Mouse (Mus musculus) kidney, adult 2 months (tissue): ENCODE measurements around the gene 1110051M20Rik. TPM values are rescaled to one million over a fixed set of nuclear protein-coding genes. Genes with fewer than 3 reads are reported as not detected.

Experiments
- DNase-seq: peaks from one replicate; pipeline ENCODE4 v3.0.0; 2021
- H3K27ac ChIP-seq: fragments of 200-500 bp; 2 replicates; pipeline ENCODE4 v1.5.1; 2012; ENCODE audit warnings: low read depth, low read length, control low read depth, inconsistent platforms; ENCODE audit not compliant: insufficient read depth
- H3K27me3 ChIP-seq: fragments of 200-500 bp; replicated peaks from 2 replicates; pipeline ENCODE4 v1.6.1; 2012; ENCODE audit warnings: mild to moderate bottlenecking, moderate library complexity, low read length, inconsistent platforms; ENCODE audit not compliant: control insufficient read depth, insufficient read depth
- H3K36me3 ChIP-seq: fragments of 200-500 bp; 2 replicates; pipeline ENCODE4 v1.6.1; 2012; ENCODE audit warnings: mild to moderate bottlenecking, moderate library complexity, low read length, inconsistent platforms; ENCODE audit not compliant: control insufficient read depth, insufficient read depth
- H3K4me1 ChIP-seq: fragments of 200-500 bp; 2 replicates; pipeline ENCODE4 v1.6.1; 2011; ENCODE audit warnings: low read length; ENCODE audit not compliant: control insufficient read depth, insufficient read depth
- H3K4me3 ChIP-seq: fragments of 200-500 bp; 2 replicates; pipeline ENCODE4 v1.5.1; 2011; ENCODE audit warnings: mild to moderate bottlenecking, low read depth, low read length, control low read depth; ENCODE audit not compliant: insufficient read depth
- CTCF ChIP-seq: fragments of 200-500 bp; conservative IDR thresholded peaks from 2 replicates; pipeline ENCODE4 v1.5.1; 2011; ENCODE audit warnings: low read depth, mild to moderate bottlenecking, control low read depth, low read length, moderate library complexity, mixed read lengths; ENCODE audit not compliant: insufficient read depth, insufficient read length
- POLR2A ChIP-seq: fragments of 200-500 bp; IDR thresholded peaks from one replicate; pipeline ENCODE4 v1.6.1; 2011; ENCODE audit warnings: low read depth, low read length, control low read depth
- WGBS: fragments of 180-500 bp; shearing (Covaris S2); methylation state at CpG from one replicate; pipeline ENCODE4 v1.1.7; 2018; 5-methylcytosine and 5-hydroxymethylcytosine counted together
- polyA plus RNA-seq: library from polyadenylated mRNA; depleted of rRNA; stranded (reverse); fragments of >200 nt; gene quantifications from 2 replicates; pipeline ENCODE4 v1.2.3, GENCODE M21; 2012

The 1110051M20Rik gene
- polyA plus RNA-seq, 1 experiment = 36.7 TPM

DNA sequence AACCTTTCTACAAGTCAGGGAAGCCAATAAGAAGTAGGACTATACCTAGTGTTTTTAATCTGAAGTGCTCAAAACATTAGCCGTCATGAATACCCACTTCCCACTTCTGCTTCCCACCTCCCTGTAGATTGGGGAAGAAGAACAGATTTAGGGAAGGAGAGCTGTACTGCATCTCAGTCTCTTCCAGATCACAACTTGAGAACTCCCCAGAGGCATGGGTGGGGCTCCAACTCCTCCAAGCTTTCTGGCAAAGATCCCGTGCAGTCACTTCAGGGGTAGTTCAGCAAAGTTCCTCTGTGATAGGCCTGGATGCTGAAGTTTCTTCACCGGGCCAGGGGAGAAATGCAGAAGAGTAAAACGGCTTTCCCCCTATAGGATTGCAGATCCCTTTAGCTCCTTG lies 109.4 kb downstream of the 1110051M20Rik start:
- no peak for DNase-seq
- Histone ChIP-seq H3K36me3 (no peaks in the 10 kb centered on the region), H3K27ac (no peak overlapping the region), H3K4me1 (no peaks in the 10 kb centered on the region; the same call in 1 of the 2 replicates), H3K27me3 (no peaks in the 10 kb centered on the region), H3K4me3 (no peak overlapping the region)
- 65% methylated on average over 4 of the region's 4 CpGs for WGBS
- TF ChIP-seq CTCF = no peak
- TF ChIP-seq POLR2A = no peak

DNA sequence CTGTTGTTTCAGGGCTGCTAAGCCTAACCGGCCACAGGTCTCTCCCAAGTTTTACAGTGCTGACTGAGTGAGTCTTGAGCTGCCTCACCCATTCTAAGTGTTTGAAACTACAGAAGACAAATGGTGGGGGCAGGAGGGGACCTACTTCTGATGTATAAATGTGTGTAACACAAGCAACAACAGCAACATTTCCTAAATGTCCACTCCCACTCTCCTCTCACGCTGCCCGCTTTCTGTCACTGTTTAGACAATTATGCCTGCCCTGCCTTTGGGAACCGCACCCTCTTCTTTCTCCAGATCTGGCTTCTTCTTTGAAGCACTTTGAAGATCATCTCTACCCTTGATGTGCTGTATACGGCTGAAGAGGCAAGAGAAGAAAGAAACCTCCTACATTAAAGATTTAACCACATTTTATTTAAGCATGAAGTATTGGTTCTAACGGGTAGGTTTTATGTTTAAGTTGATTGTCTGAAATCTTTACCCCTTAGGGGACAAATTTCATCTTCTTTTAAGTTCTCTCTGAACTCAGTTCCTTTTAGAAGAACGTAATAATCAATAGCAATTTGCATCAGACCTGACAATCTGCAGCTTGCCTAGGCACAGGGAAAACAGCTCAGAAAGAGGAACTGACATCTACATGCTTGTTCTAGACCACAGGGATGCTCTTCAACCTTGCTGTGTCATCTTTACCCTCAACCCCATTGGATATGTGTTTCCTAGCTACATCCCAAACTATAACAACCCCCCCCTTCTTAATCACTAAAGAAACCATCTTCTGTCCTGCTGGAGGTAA lies 113.3 kb downstream of the 1110051M20Rik start:
- Histone ChIP-seq H3K27me3 (no peaks in the 10 kb centered on the region), H3K36me3 (no peaks in the 10 kb centered on the region), H3K4me3 (no peak overlapping the region), H3K27ac (no peak overlapping the region), H3K4me1 (peaks cover 7% of the 10 kb centered on the region)
- TF ChIP-seq CTCF (no peak), POLR2A (no peak)
- WGBS = 86% methylated on average over 7 of the region's 7 CpGs
- no peak for DNase-seq

DNA sequence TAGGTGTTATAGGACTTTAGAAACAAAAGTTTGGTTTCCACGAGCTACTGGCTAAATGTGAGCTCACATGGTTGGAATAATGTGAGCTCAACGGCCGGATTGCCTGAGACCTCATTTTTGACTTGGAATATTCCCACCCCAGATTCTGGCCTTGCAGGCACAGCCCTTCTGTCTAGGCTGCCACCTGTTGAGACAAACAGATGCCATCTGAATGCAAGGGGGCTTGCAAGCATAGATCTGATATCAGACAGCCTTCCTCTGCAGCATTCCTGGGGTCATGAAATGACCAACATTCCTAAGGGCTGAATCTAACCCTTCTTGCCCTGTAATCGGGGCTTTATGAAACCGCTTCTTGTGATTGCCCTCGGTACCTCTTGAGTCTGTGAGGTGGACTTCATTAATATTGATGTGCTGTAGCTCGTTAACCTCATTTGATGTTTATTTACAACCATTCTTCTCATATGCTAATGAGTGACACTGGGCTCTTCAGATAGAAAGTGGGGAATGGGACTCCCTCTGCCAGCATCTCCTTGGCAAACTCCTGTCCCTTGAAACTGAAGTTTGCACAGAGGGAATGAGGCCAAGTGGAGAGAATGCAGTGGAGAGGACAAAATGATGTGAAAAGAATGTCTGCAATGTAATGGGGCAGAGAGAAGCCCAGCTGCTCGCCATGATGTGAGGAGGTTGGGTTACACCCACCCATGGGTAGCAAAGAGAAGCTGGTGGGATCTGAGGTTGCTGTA lies 114.3 kb downstream of the 1110051M20Rik start:
- no peaks in the 10 kb centered on the region for H3K36me3 ChIP-seq
- H3K4me3 ChIP-seq = no peak overlapping the region
- H3K27ac ChIP-seq = no peak overlapping the region
- no peaks in the 10 kb centered on the region for H3K27me3 ChIP-seq
- TF ChIP-seq CTCF (no peak), POLR2A (no peak)
- peaks cover 7% of the 10 kb centered on the region for H3K4me1 ChIP-seq
- no peak for DNase-seq
- WGBS = 62% methylated on average over 8 of the region's 8 CpGs

DNA sequence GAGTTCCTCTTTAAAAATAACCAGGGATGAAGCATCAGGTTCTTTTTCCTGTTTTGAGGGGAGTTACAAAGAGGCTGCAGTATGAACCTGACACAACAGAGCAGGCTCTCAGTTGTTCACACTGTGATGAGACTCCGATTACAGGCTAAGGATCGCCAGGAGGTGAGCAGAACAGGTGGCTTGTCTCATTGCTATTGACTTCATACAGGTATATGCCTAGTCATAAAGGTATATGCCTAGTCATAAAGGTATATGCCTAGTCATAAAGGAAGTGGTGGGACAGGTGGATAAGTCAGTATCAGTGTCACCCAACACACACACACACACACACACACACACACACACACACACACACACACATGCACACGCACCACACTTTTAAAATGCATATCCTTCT lies 115.8 kb downstream of the 1110051M20Rik start:
- Histone ChIP-seq H3K4me3 (no peak overlapping the region), H3K27me3 (no peaks in the 10 kb centered on the region), H3K4me1 (peaks cover 7% of the 10 kb centered on the region), H3K36me3 (no peaks in the 10 kb centered on the region), H3K27ac (no peak overlapping the region)
- TF ChIP-seq CTCF (no peak), POLR2A (no peak)
- 74% methylated on average over 3 of the region's 3 CpGs for WGBS
- no peak for DNase-seq

DNA sequence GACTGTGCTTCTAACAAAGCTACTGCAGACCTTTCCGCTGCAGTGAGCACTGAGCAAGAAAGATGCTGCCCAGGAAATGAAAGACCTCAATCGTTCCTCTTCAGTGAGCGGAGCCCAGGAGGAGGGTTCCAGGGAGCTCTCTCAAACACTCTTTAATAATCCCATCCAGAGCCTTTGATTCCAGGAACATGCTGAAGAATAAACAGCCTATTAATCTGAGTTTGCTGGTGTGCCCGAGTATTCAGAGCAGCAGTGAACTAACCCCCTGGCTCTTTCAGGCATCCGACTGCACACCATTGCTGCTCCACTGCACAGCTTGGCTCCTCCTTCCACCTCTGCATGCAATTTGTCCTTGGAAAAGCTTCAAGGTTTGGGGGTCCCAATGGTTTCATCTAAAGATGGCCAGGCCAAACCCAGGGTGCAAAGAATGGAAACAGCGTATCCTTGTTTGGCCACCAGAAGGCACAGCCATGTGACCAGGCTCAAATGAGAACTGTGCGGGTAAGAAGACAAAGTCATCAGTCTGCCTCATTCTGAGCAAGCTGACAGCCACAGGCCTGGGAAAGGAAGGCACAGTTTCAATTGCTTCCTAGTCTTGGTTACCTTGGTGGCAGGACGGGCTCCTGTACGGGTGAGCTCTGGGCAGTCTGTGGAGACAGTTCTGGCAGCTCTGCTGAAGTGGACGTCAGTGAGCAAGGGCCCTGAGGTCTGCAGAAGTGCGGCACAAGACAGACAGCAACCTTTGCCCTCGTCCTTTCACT lies 116.4 kb downstream of the 1110051M20Rik start:
- Histone ChIP-seq H3K27ac (no peak overlapping the region), H3K4me1 (peaks cover 7% of the 10 kb centered on the region), H3K27me3 (no peaks in the 10 kb centered on the region), H3K36me3 (no peaks in the 10 kb centered on the region), H3K4me3 (no peak overlapping the region)
- 39% methylated on average over 12 of the region's 12 CpGs for WGBS
- DNase-seq = peak; percentile 73
- TF ChIP-seq POLR2A (no peak), CTCF (no peak)

DNA sequence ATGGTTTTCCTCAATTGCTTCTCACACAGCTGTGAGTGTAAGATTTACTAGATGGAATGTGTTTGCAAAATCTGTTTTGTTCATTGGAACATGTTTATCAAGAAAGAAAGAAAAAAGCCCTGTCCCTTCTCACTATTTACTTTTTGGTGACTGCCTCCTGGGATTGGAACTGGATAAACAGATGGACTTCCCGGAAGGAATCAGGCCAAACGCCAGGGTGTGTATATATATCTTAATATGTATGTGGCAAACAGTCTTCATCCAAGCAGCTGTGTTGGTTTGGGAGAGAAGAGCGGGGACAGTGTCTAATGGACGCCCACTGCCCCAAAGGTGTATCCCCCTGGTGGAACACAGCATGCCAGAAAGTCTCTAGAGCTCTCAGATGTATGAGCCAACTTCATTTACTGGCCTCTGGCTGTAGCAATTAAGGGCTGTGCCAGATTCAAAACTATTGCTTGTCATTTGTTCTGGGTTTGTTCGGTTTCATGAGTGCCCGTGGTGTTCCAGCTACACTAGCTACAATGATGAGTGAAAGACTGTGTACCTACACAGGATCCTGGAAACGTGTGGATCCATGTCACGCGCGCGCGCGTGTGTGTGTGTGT lies 117.7 kb downstream of the 1110051M20Rik start:
- TF ChIP-seq POLR2A (no peak), CTCF (no peak)
- WGBS = 89% methylated on average over 13 of the region's 13 CpGs
- Histone ChIP-seq H3K27me3 (no peaks in the 10 kb centered on the region), H3K4me1 (peaks cover 7% of the 10 kb centered on the region), H3K4me3 (no peak overlapping the region), H3K27ac (no peak overlapping the region), H3K36me3 (no peaks in the 10 kb centered on the region)
- DNase-seq = peak; percentile 17
